Mouse (Mus musculus): ENCODE data around the gene Eif6. TPM values are rescaled to one million over a fixed set of nuclear protein-coding genes. Genes with fewer than 3 reads are reported as not detected.

Eif6 gene
- total and polyA plus RNA-seq, 2 experiments from 2014 or later: 91.9 to 145 TPM

DNA sequence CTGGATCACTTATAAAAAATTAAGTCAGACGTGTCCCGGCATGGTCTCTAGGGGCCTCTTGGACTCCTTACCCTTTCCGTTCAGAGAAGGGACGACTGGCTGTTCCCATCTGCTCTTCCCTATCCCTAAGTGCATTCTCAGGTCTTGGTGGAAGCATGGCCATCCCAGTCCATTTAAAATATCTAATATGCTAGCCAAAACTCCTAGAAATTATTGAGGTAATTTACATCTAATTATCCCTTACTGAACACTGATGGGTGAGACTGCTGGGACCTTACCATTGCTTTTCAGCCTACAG, 49.1 kb downstream of the Eif6 start:
- Histone ChIP-seq H3K36me3 (ENCODE audit: insufficient read depth) (no peaks in the 10 kb centered on the region), H3K27me3 (ENCODE audit: insufficient read depth, low read length) (peaks cover 4% of the 10 kb centered on the region; the same call in 1 of the 2 replicates), H3K4me1 (ENCODE audit: insufficient read depth) (peaks cover 12% of the 10 kb centered on the region; the same call in 1 of the 2 replicates), H3K27ac (ENCODE audit: low read depth, low read length) (no peak overlapping the region), H3K9ac (no peak overlapping the region), H3K4me3 (ENCODE audit: low read depth, low read length) (no peak overlapping the region), H3K9me3 (ENCODE audit: low read length) (no peaks in the 10 kb centered on the region), H3K4me2 (ENCODE audit: low read depth) (no peak overlapping the region)
- DNase-seq (no peak), ATAC-seq (no peak)
- TF ChIP-seq CTCF (IDR thresholded peaks at IDR 0.05; ENCODE audit: low read depth): no peak
- WGBS: 77% methylated on average over 4 of the region's 4 CpGs

DNA sequence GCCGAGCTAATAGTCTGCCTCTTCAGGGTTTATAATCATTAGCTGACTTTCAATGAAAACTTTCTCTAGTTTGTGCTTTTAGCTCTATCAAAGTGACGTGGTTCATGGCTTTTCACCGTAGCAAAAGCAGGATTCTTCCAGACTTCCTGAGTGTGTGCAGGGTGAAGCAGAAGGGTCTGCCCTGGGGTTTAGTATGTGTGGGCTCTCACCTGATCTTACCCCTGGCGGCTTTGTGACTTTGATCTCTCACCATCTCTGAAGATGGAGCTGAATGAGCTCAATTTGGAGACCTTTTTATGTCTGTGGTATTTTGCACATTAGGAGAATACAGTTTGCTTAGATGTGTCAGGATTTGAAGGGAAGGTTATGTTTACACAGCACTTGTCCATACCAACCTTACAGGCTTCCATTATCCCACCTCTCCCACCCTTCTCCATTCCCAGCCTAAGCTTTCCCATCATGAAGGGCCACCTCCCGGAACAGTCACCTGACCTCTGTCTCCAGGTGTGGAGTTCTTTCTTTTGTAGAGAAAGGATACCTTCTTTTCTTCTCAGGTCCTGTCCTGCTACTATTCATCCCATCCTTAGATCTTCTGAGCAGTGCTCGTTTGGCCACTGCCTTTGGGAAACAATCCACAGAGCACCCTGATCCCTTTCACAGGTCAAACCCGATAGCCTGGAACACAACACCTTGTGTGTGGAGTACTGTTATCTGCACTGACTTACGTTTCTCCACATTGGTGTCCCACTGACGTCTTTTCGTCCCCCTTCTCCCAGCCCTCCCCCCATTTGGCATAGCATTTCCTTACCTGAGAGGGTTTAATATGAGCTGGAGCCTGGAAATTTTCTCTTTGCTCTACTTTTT, 49.7 kb downstream of the Eif6 start:
- H3K9ac ChIP-seq: no peak overlapping the region
- H3K36me3 ChIP-seq (ENCODE audit: insufficient read depth): no peaks in the 10 kb centered on the region
- H3K4me1 ChIP-seq (ENCODE audit: insufficient read depth): peaks cover 12% of the 10 kb centered on the region; the same call in 1 of the 2 replicates
- H3K4me3 ChIP-seq (ENCODE audit: low read depth, low read length): no peak overlapping the region
- peak overlapping the region; percentile 76 for H3K4me2 ChIP-seq (ENCODE audit: low read depth)
- no peak overlapping the region for H3K27ac ChIP-seq (ENCODE audit: low read depth, low read length)
- TF ChIP-seq CTCF (IDR thresholded peaks at IDR 0.05; ENCODE audit: low read depth): no peak
- peaks cover 4% of the 10 kb centered on the region; the same call in 1 of the 2 replicates for H3K27me3 ChIP-seq (ENCODE audit: insufficient read depth, low read length)
- 62% methylated on average over 10 of the region's 10 CpGs for WGBS
- ATAC-seq: no peak
- H3K9me3 ChIP-seq (ENCODE audit: low read length): no peaks in the 10 kb centered on the region
- DNase-seq: no peak

DNA sequence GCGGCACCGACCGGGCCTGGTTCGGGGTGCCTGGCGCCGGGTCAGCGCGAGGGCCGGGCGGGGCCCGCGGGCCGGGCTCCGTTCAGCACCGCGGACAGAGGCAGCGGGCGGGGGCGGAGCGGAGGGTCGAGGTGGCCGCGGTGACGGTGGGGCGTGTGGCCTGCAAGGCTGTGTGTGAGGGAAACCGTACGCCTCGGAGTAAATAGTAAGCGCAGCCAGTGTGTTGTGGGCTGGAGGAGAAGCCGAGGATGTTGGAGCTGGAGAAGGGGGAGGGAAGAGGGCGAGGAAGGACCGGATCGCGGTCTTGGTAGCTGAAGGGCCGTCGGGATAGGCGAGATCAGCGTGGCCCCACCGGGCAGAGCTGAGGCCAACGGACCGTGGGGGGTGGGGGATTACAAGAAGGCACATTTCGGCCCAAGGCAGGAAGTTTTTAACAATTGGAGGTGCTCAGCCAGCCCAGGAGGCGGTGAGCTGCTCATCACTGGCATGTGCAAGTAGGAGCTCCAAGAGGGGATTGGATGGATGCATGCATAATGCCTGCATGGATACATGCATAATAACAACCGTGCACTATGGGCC, 51.0 kb downstream of the Eif6 start:
- Histone ChIP-seq H3K9me3 (ENCODE audit: low read length) (no peaks in the 10 kb centered on the region), H3K9ac (peak overlapping the region; percentile 87), H3K36me3 (ENCODE audit: insufficient read depth) (no peaks in the 10 kb centered on the region), H3K4me1 (ENCODE audit: insufficient read depth) (peaks cover 12% of the 10 kb centered on the region; the same call in 1 of the 2 replicates), H3K27ac (ENCODE audit: low read depth, low read length) (peak overlapping the region; percentile 87), H3K4me3 (ENCODE audit: low read depth, low read length) (peak overlapping the region; percentile 74), H3K27me3 (ENCODE audit: insufficient read depth, low read length) (peaks cover 4% of the 10 kb centered on the region; the same call in 1 of the 2 replicates), H3K4me2 (ENCODE audit: low read depth) (peak overlapping the region; percentile 76)
- no peak for TF ChIP-seq CTCF (IDR thresholded peaks at IDR 0.05; ENCODE audit: low read depth)
- ATAC-seq: peak; percentile 87
- DNase-seq: peak; percentile 72
- 2% methylated on average over 40 of the region's 44 CpGs for WGBS

DNA sequence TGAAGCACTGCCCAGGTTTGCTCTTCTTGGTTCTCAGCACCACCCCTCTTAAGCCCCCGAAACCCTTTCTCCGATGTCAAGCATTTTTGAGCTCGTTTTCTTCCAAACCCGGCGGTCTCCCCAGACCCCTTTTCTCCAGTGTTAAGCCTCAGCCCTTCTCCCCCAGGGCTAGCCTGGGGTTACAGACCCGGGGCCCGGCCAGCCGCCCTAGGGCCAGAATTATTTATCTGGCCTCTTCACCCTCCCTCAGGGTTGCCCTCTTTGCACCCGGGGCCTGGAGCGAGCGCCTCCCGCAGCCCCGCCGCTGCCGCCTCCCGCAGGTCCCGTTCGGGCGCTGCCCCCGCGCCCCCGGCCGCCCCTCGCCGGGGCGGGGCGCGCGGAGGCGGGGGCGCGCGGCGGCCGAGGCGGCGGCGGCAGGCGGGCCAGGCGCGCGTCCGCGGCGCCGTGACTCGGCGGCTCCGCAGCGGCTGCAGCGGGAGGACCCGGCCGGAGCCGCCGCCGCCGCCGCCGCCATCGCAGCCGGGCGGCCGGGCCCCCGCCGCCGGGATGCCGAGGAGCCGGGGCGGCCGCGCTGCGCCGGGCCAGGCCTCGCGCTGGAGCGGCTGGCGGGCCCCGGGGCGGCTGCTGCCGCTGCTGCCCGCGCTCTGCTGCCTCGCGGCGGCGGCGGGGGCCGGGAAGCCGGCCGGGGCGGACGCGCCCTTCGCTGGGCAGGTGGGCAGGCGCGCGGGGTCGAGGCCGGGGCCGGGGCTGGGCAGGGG, 51.6 kb downstream of the Eif6 start, which contains the start of gene Mmp24:
Gene Mmp24, plus strand, starts transcription at position 416 of the 758 bp plus-strand sequence.
- ATAC-seq: peak; percentile 49
- no peaks in the 10 kb centered on the region for H3K36me3 ChIP-seq (ENCODE audit: insufficient read depth)
- peaks cover 4% of the 10 kb centered on the region; the same call in 1 of the 2 replicates for H3K27me3 ChIP-seq (ENCODE audit: insufficient read depth, low read length)
- WGBS: 6% methylated on average over 51 of the region's 100 CpGs
- H3K9me3 ChIP-seq (ENCODE audit: low read length): no peaks in the 10 kb centered on the region
- peak within 1 kb of the TSS; percentile 87 for H3K27ac ChIP-seq (ENCODE audit: low read depth, low read length)
- no peak for TF ChIP-seq CTCF (IDR thresholded peaks at IDR 0.05; ENCODE audit: low read depth)
- H3K4me2 ChIP-seq (ENCODE audit: low read depth): peak within 1 kb of the TSS; percentile 76
- H3K4me3 ChIP-seq (ENCODE audit: low read depth, low read length): peak within 1 kb of the TSS; percentile 74
- H3K9ac ChIP-seq: peak within 1 kb of the TSS; percentile 87
- H3K4me1 ChIP-seq (ENCODE audit: insufficient read depth): peaks cover 12% of the 10 kb centered on the region; the same call in 1 of the 2 replicates
- peak; percentile 35 for DNase-seq

DNA sequence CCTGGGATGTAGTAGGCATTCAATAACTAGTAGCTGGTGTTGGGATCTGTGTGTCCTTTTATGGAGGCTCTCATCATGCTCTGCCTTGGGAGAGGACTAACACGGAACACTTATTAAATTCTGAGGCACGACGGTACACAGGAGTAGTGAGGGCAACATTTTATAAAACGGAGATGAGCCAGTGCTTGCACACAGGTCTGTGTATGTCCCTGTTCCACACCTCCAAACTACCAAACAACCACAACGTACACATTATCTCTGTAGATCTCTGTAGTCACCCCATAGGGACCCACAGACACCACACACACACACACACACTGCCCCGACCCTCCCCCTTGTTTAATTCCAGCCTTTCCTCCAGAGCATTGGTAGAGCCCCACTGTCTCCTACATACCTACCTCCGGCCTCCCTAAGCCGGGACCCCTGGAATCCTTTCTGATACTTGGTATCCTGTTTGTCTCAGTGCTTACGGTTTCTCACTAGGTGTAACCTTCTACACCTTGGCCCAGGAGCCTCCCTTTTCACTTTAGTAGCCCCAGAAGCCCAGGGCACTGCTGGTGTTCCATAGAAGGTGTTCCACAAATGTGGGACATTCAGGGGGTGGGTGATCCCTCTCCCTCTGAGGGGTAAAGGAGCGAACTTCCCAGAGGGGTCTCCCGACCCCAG, 52.3 kb downstream of the Eif6 start:
- Histone ChIP-seq H3K9me3 (ENCODE audit: low read length) (no peaks in the 10 kb centered on the region), H3K4me1 (ENCODE audit: insufficient read depth) (peaks cover 12% of the 10 kb centered on the region; the same call in 1 of the 2 replicates), H3K9ac (peak overlapping the region; percentile 87; the same call in 1 of the 2 replicates), H3K36me3 (ENCODE audit: insufficient read depth) (no peaks in the 10 kb centered on the region), H3K27ac (ENCODE audit: low read depth, low read length) (no peak overlapping the region), H3K27me3 (ENCODE audit: insufficient read depth, low read length) (peaks cover 4% of the 10 kb centered on the region; the same call in 1 of the 2 replicates), H3K4me3 (ENCODE audit: low read depth, low read length) (peak overlapping the region; percentile 74), H3K4me2 (ENCODE audit: low read depth) (peak overlapping the region; percentile 76)
- no peak for ATAC-seq
- WGBS: 53% methylated on average over 11 of the region's 11 CpGs
- DNase-seq: no peak
- TF ChIP-seq CTCF (IDR thresholded peaks at IDR 0.05; ENCODE audit: low read depth): no peak

DNA sequence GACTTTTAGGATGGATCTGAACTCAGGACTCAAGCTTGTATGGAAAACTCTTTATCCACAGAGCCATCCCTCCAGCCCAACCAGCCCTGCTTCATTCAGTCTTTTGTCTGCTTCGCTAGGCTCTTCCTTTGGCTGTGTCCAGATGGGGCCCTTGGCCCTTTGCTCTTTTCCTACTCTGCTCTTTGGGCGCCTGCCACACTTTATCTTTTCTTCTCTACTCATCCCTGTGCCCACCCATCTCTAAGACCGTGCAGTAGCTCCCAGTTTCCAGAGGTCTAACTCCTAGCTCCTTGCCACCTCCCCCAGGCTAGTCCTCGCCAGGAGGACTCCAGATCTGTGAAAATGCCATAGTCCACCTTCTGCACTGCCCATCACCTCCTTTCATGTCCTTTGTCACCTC, 53.1 kb downstream of the Eif6 start:
- H3K36me3 ChIP-seq (ENCODE audit: insufficient read depth): no peaks in the 10 kb centered on the region
- WGBS: 64% methylated on average over 4 of the region's 4 CpGs
- H3K4me3 ChIP-seq (ENCODE audit: low read depth, low read length): no peak overlapping the region
- no peak overlapping the region for H3K9ac ChIP-seq
- no peak for TF ChIP-seq CTCF (IDR thresholded peaks at IDR 0.05; ENCODE audit: low read depth)
- H3K27ac ChIP-seq (ENCODE audit: low read depth, low read length): no peak overlapping the region
- H3K4me1 ChIP-seq (ENCODE audit: insufficient read depth): peaks cover 12% of the 10 kb centered on the region; the same call in 1 of the 2 replicates
- peaks cover 4% of the 10 kb centered on the region; the same call in 1 of the 2 replicates for H3K27me3 ChIP-seq (ENCODE audit: insufficient read depth, low read length)
- H3K4me2 ChIP-seq (ENCODE audit: low read depth): no peak overlapping the region
- ATAC-seq: no peak
- H3K9me3 ChIP-seq (ENCODE audit: low read length): no peaks in the 10 kb centered on the region
- no peak for DNase-seq

Other genes with a start within 250 kb of the Eif6 start
- gene Gss, start 234.1 kb downstream of the Eif6 start, total RNA-seq (2014; rRNA removed): 10.0 and 11.9 TPM in 2 replicates
- gene Gss, start 234.1 kb downstream of the Eif6 start, polyA plus RNA-seq (2015; fragmentation: Nextera tagmentation; extraction: Ambion mirVana): 10.1 and 11.9 TPM in 2 replicates
- 0.29 and 1.0 TPM in 2 replicates for gene Myh7b, start 215.7 kb downstream of the Eif6 start, total RNA-seq (2014; rRNA removed)
- gene Myh7b, start 215.7 kb downstream of the Eif6 start, polyA plus RNA-seq (2015; fragmentation: Nextera tagmentation; extraction: Ambion mirVana): 1.3 and 2.0 TPM in 2 replicates
- gene Trpc4ap, start 134.5 kb downstream of the Eif6 start, total RNA-seq (2014; rRNA removed): 110 and 131 TPM in 2 replicates
- 118 and 128 TPM in 2 replicates for gene Trpc4ap, start 134.5 kb downstream of the Eif6 start, polyA plus RNA-seq (2015; fragmentation: Nextera tagmentation; extraction: Ambion mirVana)
- gene Edem2, start 97.5 kb downstream of the Eif6 start, total RNA-seq (2014; rRNA removed): 35.9 and 41.9 TPM in 2 replicates
- 30.7 and 34.1 TPM in 2 replicates for gene Edem2, start 97.5 kb downstream of the Eif6 start, polyA plus RNA-seq (2015; fragmentation: Nextera tagmentation; extraction: Ambion mirVana)
- gene Gm17581, start 91.1 kb downstream of the Eif6 start, total RNA-seq (2014; rRNA removed): not detected in 2 replicates
- not detected in 2 replicates for gene Gm17581, start 91.1 kb downstream of the Eif6 start, polyA plus RNA-seq (2015; fragmentation: Nextera tagmentation; extraction: Ambion mirVana)
- gene Procr, start 75.8 kb downstream of the Eif6 start, total RNA-seq (2014; rRNA removed): 1.6 and 1.9 TPM in 2 replicates
- gene Procr, start 75.8 kb downstream of the Eif6 start, polyA plus RNA-seq (2015; fragmentation: Nextera tagmentation; extraction: Ambion mirVana): 1.6 and 1.9 TPM in 2 replicates
- gene Mmp24, start 51.6 kb downstream of the Eif6 start, total RNA-seq (2014; rRNA removed): 124 and 128 TPM in 2 replicates
- gene Mmp24, start 51.6 kb downstream of the Eif6 start, polyA plus RNA-seq (2015; fragmentation: Nextera tagmentation; extraction: Ambion mirVana): 15.5 and 17.0 TPM in 2 replicates
- 26.4 and 31.4 TPM in 2 replicates for gene BC029722, start 7.5 kb downstream of the Eif6 start, total RNA-seq (2014; rRNA removed)
- 53.4 and 55.5 TPM in 2 replicates for gene BC029722, start 7.5 kb downstream of the Eif6 start, polyA plus RNA-seq (2015; fragmentation: Nextera tagmentation; extraction: Ambion mirVana)
- not detected in 2 replicates for gene Fam83c, start 7.9 kb upstream of the Eif6 start, total RNA-seq (2014; rRNA removed)
- gene Fam83c, start 7.9 kb upstream of the Eif6 start, polyA plus RNA-seq (2015; fragmentation: Nextera tagmentation; extraction: Ambion mirVana): 0.06 and 0.12 TPM in 2 replicates
- gene Uqcc1, start 103.4 kb upstream of the Eif6 start, total RNA-seq (2014; rRNA removed): 43.5 and 67.7 TPM in 2 replicates
- 55.9 and 63.0 TPM in 2 replicates for gene Uqcc1, start 103.4 kb upstream of the Eif6 start, polyA plus RNA-seq (2015; fragmentation: Nextera tagmentation; extraction: Ambion mirVana)
- not detected in 2 replicates for gene Gm15557, start 113.8 kb upstream of the Eif6 start, total RNA-seq (2014; rRNA removed)
- gene Gm15557, start 113.8 kb upstream of the Eif6 start, polyA plus RNA-seq (2015; fragmentation: Nextera tagmentation; extraction: Ambion mirVana): not detected in 2 replicates
- 3.9 TPM in 2 replicates for gene Gdf5, start 118.4 kb upstream of the Eif6 start, total RNA-seq (2014; rRNA removed)
- gene Gdf5, start 118.4 kb upstream of the Eif6 start, polyA plus RNA-seq (2015; fragmentation: Nextera tagmentation; extraction: Ambion mirVana): 3.7 and 3.8 TPM in 2 replicates
- 17.2 and 18.7 TPM in 2 replicates for gene Cep250, start 129.5 kb upstream of the Eif6 start, total RNA-seq (2014; rRNA removed)
- gene Cep250, start 129.5 kb upstream of the Eif6 start, polyA plus RNA-seq (2015; fragmentation: Nextera tagmentation; extraction: Ambion mirVana): 4.9 and 8.6 TPM in 2 replicates
- 1.0 and 1.1 TPM in 2 replicates for gene 6430550D23Rik, start 181.1 kb upstream of the Eif6 start, total RNA-seq (2014; rRNA removed)
- 0.57 and 1.1 TPM in 2 replicates for gene 6430550D23Rik, start 181.1 kb upstream of the Eif6 start, polyA plus RNA-seq (2015; fragmentation: Nextera tagmentation; extraction: Ambion mirVana)
- 253 and 279 TPM in 2 replicates for gene Ergic3, start 181.1 kb upstream of the Eif6 start, total RNA-seq (2014; rRNA removed)
- 445 and 473 TPM in 2 replicates for gene Ergic3, start 181.1 kb upstream of the Eif6 start, polyA plus RNA-seq (2015; fragmentation: Nextera tagmentation; extraction: Ambion mirVana)
- 0.19 TPM in 1 of 2 replicates, not detected in the other for gene Fer1l4, start 226.0 kb upstream of the Eif6 start, total RNA-seq (2014; rRNA removed)
- gene Fer1l4, start 226.0 kb upstream of the Eif6 start, polyA plus RNA-seq (2015; fragmentation: Nextera tagmentation; extraction: Ambion mirVana): not detected in 2 replicates
- 7.1 and 7.2 TPM in 2 replicates for gene Spag4, start 238.2 kb upstream of the Eif6 start, total RNA-seq (2014; rRNA removed)
- gene Spag4, start 238.2 kb upstream of the Eif6 start, polyA plus RNA-seq (2015; fragmentation: Nextera tagmentation; extraction: Ambion mirVana): 5.0 and 5.5 TPM in 2 replicates